Mouse (Mus musculus) neural tube, embryonic 14.5 days (tissue): Measurements from ENCODE around the gene Slc4a7. TPM values are rescaled to one million over a fixed set of nuclear protein-coding genes. Genes with fewer than 3 reads are reported as not detected.

Experiments used
- polyA plus RNA-seq: library from polyadenylated mRNA; unstranded; fragments of >200 nt; fragmentation: Nextera tagmentation; extraction: Ambion mirVana; gene quantifications from 2 replicates; pipeline ENCODE4 v1.2.1, GENCODE M21; 2014

Slc4a7 gene
- polyA plus RNA-seq, 1 experiment from 2014 or later = 35.5 TPM

Other genes with a start within 250 kb of the Slc4a7 start
- gene Nek10, start 101.1 kb downstream of the Slc4a7 start, polyA plus RNA-seq = 0.03 and 0.04 TPM in 2 replicates